Mouse (Mus musculus) lung, embryonic 16.5 days (tissue): ENCODE measurements at regions not wholly inside any gene's neighbourhood (a gene's known extent, or its start where the extent isn't known, plus 50 kb on each side); places are given as distances from the start of the nearest gene placed in this dataset.

Source experiments
- ATAC-seq: fragments of 200-750 bp; cut with Nextera tagmentation; 2 replicates; pipeline ENCODE4 v1.8.0; 2017; ENCODE audit warnings: low read depth, mild to moderate bottlenecking, moderate library complexity
- H3K27ac ChIP-seq: fragments of 300-500 bp; sonication (generic); 2 replicates; pipeline ENCODE4 v1.5.1; 2014; ENCODE audit warnings: mild to moderate bottlenecking, control low read depth, low read length
- H3K27me3 ChIP-seq: fragments of 300-500 bp; sonication (generic); 2 replicates; pipeline ENCODE4 v1.6.1; 2014; ENCODE audit warnings: low read depth, low read length, mixed read lengths; ENCODE audit not compliant: control insufficient read depth, insufficient read depth
- H3K36me3 ChIP-seq: fragments of 300-500 bp; sonication (generic); 2 replicates; pipeline ENCODE4 v1.6.1; 2014; ENCODE audit warnings: low read length; ENCODE audit not compliant: control insufficient read depth, insufficient read depth
- H3K4me1 ChIP-seq: fragments of 300-500 bp; sonication (generic); replicated peaks from 2 replicates; pipeline ENCODE4 v1.6.1; 2014; ENCODE audit warnings: low read length, mixed read lengths; ENCODE audit not compliant: control insufficient read depth, insufficient read depth
- H3K4me2 ChIP-seq: fragments of 300-500 bp; sonication (generic); 2 replicates; pipeline ENCODE4 v1.6.1; 2014; ENCODE audit warnings: low read depth, low read length, control low read depth
- H3K4me3 ChIP-seq: fragments of 300-500 bp; sonication (generic); 2 replicates; pipeline ENCODE4 v1.5.1; 2014; ENCODE audit warnings: mild to moderate bottlenecking, low read length, control low read depth
- H3K9ac ChIP-seq: fragments of 300-500 bp; sonication (generic); 2 replicates; pipeline ENCODE4 v1.6.1; 2014; ENCODE audit warnings: low read length, control low read depth
- H3K9me3 ChIP-seq: fragments of 300-500 bp; sonication (generic); 2 replicates; pipeline ENCODE4 v1.6.1; 2016; ENCODE audit warnings: low read length; ENCODE audit not compliant: control insufficient read depth
- WGBS: fragments of 180-500 bp; shearing (Covaris S2); extraction: QIAGEN DNeasy Blood & Tissue Kit; methylation state at CpG from one replicate; pipeline ENCODE4 v1.1.7; 2014; 5-methylcytosine and 5-hydroxymethylcytosine counted together

DNA sequence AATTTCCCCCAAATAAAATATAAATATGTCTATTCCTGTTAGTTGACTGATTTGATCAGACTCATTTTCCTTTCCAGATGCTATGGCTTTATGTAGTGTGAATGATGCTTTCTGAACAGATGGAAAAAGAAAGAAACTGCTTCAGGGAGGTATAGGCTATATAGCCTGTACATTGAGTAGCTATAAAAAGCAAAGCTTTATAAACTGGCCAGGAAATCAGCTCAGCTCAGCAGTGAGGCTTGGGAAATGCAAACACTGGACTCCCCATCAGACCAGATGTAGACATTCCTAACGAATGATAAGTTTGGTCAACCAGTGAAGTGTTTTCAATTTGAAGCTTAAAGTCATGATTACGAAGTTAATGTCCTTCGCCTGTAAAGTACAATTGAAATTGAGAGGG lies 805.3 kb upstream of the Intu start:
- no peaks in the 10 kb centered on the region for H3K9me3 ChIP-seq
- no peak overlapping the region for H3K9ac ChIP-seq
- H3K4me2 ChIP-seq, result no peak overlapping the region
- H3K4me1 ChIP-seq, result 0 out of 2 replicates have a peak, but pooled peaks cover 2% of the 10 kb centered on the region
- WGBS, result 31% methylated on average over 3 of the region's 3 CpGs
- H3K4me3 ChIP-seq, result no peak overlapping the region
- H3K27me3 ChIP-seq, result no peaks in the 10 kb centered on the region
- no peaks in the 10 kb centered on the region for H3K36me3 ChIP-seq
- H3K27ac ChIP-seq, result no peak overlapping the region
- ATAC-seq, result peak; percentile 68

DNA sequence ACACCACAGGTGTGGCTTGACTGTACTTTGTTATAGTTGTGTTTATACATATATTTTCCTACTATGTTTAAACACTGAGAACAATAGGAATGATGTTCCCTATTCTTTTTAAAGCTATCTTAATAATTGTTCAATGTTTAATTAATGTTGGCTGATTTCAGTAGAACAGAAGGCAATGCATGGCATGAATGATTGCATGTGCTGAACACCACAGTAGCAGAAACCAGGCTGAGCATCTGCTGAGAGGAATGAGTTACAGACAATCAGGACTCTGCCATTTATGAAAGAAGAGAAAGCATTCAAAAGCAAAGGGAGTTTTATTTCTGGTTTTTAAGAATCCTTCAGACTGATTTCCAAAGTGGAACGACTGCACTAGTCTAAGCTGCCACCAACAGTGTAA lies 794.4 kb upstream of the Intu start:
- WGBS, result 63% methylated on average over 1 of the region's 1 CpGs
- Histone ChIP-seq H3K4me3 (no peak overlapping the region), H3K9me3 (no peaks in the 10 kb centered on the region), H3K4me1 (no peaks in the 10 kb centered on the region; the same call in 1 of the 2 replicates), H3K27ac (no peak overlapping the region), H3K9ac (no peak overlapping the region), H3K4me2 (no peak overlapping the region), H3K36me3 (no peaks in the 10 kb centered on the region), H3K27me3 (no peaks in the 10 kb centered on the region)
- no peak for ATAC-seq

GRCm38 (mm10) chr3:39745947-39746346 lies 785.1 kb upstream of the Intu start:
- no peak overlapping the region for H3K4me3 ChIP-seq
- H3K27me3 ChIP-seq, result no peaks in the 10 kb centered on the region
- H3K36me3 ChIP-seq, result no peaks in the 10 kb centered on the region
- H3K4me1 ChIP-seq, result no peaks in the 10 kb centered on the region; the same call in 1 of the 2 replicates
- H3K27ac ChIP-seq, result no peak overlapping the region
- no peaks in the 10 kb centered on the region for H3K9me3 ChIP-seq
- no peak overlapping the region for H3K9ac ChIP-seq
- WGBS, result 92% methylated on average over 2 of the region's 2 CpGs
- H3K4me2 ChIP-seq, result no peak overlapping the region
- ATAC-seq, result no peak

DNA sequence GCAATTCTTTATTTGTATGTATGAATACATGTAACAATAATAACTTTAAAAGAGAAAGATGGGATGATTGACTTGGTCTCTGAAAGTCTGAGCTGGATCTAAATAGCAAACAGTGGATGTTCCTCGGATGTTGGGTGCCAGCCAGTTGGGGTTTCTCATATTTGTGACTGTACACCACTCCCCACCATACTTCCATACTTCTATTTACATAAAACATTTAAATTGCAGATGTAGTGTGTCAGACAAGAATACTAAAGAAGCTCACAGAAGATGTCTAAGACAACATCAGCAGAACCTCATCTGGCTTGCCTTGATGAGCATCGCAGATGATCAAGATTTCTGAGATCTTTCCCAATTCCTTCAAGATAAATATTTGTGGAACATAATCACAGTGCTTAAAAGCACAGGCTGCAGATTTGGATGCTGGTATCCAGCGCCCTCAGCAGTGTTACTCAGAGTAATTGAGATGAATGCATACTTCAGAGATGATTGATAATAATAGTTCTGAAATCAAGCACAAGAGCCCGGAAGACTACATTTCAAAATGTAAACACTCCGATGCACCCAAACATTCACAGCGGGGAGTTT lies 762.0 kb upstream of the Intu start:
- WGBS, result 43% methylated on average over 6 of the region's 6 CpGs
- peak overlapping the region; percentile 66 for H3K27ac ChIP-seq
- ATAC-seq, result peak; percentile 92

GRCm38 (mm10) chr3:39776278-39777039 lies 754.6 kb upstream of the Intu start:
- Histone ChIP-seq H3K36me3 (no peaks in the 10 kb centered on the region), H3K27me3 (no peaks in the 10 kb centered on the region), H3K9me3 (no peaks in the 10 kb centered on the region), H3K4me3 (no peak overlapping the region), H3K4me2 (no peak overlapping the region), H3K27ac (no peak overlapping the region), H3K9ac (no peak overlapping the region), H3K4me1 (peaks cover 7% of the 10 kb centered on the region; the same call in 1 of the 2 replicates)
- 76% methylated on average over 7 of the region's 7 CpGs for WGBS
- ATAC-seq, result no peak

More for the DNA sequence above, 762.0 kb upstream of the Intu start:
- Histone ChIP-seq H3K36me3 (no peaks in the 10 kb centered on the region), H3K27me3 (no peaks in the 10 kb centered on the region), H3K9me3 (no peaks in the 10 kb centered on the region), H3K9ac (no peak overlapping the region), H3K4me3 (no peak overlapping the region), H3K4me2 (no peak overlapping the region), H3K4me1 (peaks cover 7% of the 10 kb centered on the region; the same call in 1 of the 2 replicates)

GRCm38 (mm10) chr3:39779690-39780218 lies 751.3 kb upstream of the Intu start:
- 48% methylated on average over 6 of the region's 6 CpGs for WGBS
- no peak overlapping the region for H3K4me2 ChIP-seq

DNA sequence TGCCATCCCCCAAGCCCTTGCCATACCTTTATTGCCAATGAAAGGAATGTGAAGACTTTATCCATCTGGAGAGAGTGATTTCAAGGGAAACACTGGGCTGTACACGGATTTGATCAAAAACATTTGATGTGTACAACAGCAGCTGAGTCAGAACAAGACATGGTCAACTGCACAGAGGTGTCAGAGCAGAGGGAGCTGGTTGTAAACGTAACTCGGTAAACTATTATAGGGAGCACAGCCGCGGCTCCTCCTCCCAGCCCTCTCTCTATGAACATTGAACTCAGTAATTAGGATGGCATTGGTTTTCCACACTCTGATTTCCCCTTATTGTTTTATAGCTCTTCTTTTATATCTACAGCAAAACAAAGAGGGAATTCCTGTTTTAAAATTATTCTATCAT lies 750.8 kb upstream of the Intu start:
- no peak for ATAC-seq
- H3K4me2 ChIP-seq, result no peak overlapping the region
- WGBS, result 49% methylated on average over 5 of the region's 5 CpGs
- H3K27ac ChIP-seq, result no peak overlapping the region
- H3K4me3 ChIP-seq, result no peak overlapping the region
- H3K4me1 ChIP-seq, result no peaks in the 10 kb centered on the region
- no peak overlapping the region for H3K9ac ChIP-seq
- H3K27me3 ChIP-seq, result no peaks in the 10 kb centered on the region
- H3K9me3 ChIP-seq, result no peaks in the 10 kb centered on the region
- H3K36me3 ChIP-seq, result no peaks in the 10 kb centered on the region

More at GRCm38 (mm10) chr3:39779690-39780218, 751.3 kb upstream of the Intu start:
- Histone ChIP-seq H3K4me3 (no peak overlapping the region), H3K27me3 (no peaks in the 10 kb centered on the region), H3K36me3 (no peaks in the 10 kb centered on the region), H3K9ac (no peak overlapping the region), H3K27ac (no peak overlapping the region), H3K4me1 (no peaks in the 10 kb centered on the region), H3K9me3 (no peaks in the 10 kb centered on the region)
- no peak for ATAC-seq

- no peak overlapping the region for H3K4me2 ChIP-seq
- H3K9me3 ChIP-seq, result no peaks in the 10 kb centered on the region
- no peak overlapping the region for H3K4me3 ChIP-seq
- 74% methylated on average over 2 of the region's 2 CpGs for WGBS
- no peaks in the 10 kb centered on the region for H3K27me3 ChIP-seq
- H3K4me1 ChIP-seq, result no peaks in the 10 kb centered on the region
- ATAC-seq, result no peak
- H3K36me3 ChIP-seq, result no peaks in the 10 kb centered on the region
- H3K9ac ChIP-seq, result no peak overlapping the region
- no peak overlapping the region for H3K27ac ChIP-seq
Observed at GRCm38 (mm10) chr3:39784901-39785300, 746.2 kb upstream of the Intu start.

DNA sequence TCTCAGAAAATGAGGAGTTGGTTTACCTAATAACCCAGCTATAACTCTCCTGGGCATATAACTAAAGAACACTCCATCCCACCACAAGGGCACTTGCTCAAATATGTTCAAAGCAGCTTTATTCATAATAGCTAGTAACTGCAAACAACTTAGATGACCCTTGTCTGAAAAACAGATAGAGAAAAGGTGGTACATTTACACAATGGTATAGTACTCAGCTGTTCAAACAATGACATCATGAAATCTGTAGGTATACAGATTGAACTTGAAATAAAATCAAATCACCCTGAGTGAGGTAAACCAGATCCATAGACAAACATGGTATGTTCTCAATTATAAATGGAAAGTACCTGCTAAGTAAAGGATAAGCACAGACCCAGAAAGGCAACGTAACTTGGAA lies 721.5 kb upstream of the Intu start:
- 58% methylated on average over 1 of the region's 1 CpGs for WGBS
- Histone ChIP-seq H3K4me2 (no peak overlapping the region), H3K36me3 (no peaks in the 10 kb centered on the region), H3K9ac (no peak overlapping the region), H3K27ac (no peak overlapping the region), H3K9me3 (no peaks in the 10 kb centered on the region), H3K27me3 (no peaks in the 10 kb centered on the region), H3K4me3 (no peak overlapping the region), H3K4me1 (no peaks in the 10 kb centered on the region)
- ATAC-seq, result peak; percentile 54; the same call in 1 of the 2 replicates
